8 mouse cellular contexts compared by ENCODE assay signal in the genomic region with DNA sequence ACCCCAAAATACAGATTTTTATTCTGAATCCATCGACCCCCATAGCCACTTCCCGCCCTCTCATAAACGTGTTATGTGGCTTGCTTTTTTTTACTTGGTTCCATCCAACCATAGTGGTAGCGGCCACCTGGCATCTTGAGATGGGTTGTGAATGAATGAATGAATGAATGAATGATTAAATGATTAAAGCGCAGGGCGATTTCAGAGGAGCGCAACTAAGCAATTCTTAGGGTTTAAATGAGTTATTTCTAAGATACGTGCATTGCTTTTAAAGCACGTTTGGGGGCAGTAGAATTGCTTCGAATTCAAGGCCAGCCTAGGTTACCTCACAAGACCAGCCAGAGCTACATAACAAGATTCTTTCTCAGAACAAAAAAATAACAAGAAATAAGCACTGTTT. TPM values are rescaled to one million over a fixed set of nuclear protein-coding genes. Genes with fewer than 3 reads are reported as not detected.
DNase-seq lines count a peak whose midpoint lies in the region; ATAC-seq and TF ChIP-seq lines count a peak whose summit lies in the region.

No protein-coding gene starts in this region.

- peaks cover 14% of the 10 kb centered on the region for H3K79me2 ChIP-seq in C2C12 (ENCODE audit: control insufficient read depth, insufficient read depth)

- peak overlapping the region; percentile 80 for H3K27ac ChIP-seq in heart, embryonic 12.5 days (ENCODE audit: poor library complexity, severe bottlenecking)
- H3K27ac ChIP-seq in heart, embryonic 16.5 days (ENCODE audit: low read length) = peak overlapping the region; percentile 88

- TF ChIP-seq CTCF in C2C12 (IDR thresholded peaks at IDR 0.05; ENCODE audit: control insufficient read depth, insufficient read depth, insufficient read length) = no peak

- no peak for DNase-seq in heart, adult 8-10 months (ENCODE audit: low spot score)
- peak; percentile 9 for DNase-seq in c-Kit-positive CD71-positive TER-119-negative erythroid progenitor cells, embryonic 14.5 days (ENCODE audit: low read depth)
- DNase-seq in adrenal gland, adult (ENCODE audit: inconsistent age in 2 of 2, low spot score in 1 of 2) = no peak
- no peak for DNase-seq in left cerebral cortex, adult 11 months (ENCODE audit: low spot score)

- ATAC-seq in heart, embryonic 12.5 days (ENCODE audit: insufficient number of reproducible peaks, low FRiP score) = no peak
- ATAC-seq in heart, embryonic 16.5 days (replicated peaks; ENCODE audit: extremely low read depth, insufficient read depth, low FRiP score) = no peak; the same call in 1 of the 2 replicates
- peak; percentile 12 for ATAC-seq in megakaryocyte progenitor cell, adult 5-6 weeks (replicated peaks; ENCODE audit: poor library complexity)

- H3K36me3 ChIP-seq in heart, embryonic 12.5 days = peaks cover 16% of the 10 kb centered on the region
- peaks cover 25% of the 10 kb centered on the region for H3K36me3 ChIP-seq in C2C12 (ENCODE audit: control insufficient read depth, insufficient read depth)
- peaks cover 8% of the 10 kb centered on the region for H3K36me3 ChIP-seq in heart, embryonic 16.5 days (ENCODE audit: control insufficient read depth, insufficient read depth)

- no peaks in the 10 kb centered on the region for H3K4me1 ChIP-seq in heart, embryonic 12.5 days (replicated peaks)
- no peaks in the 10 kb centered on the region for H3K4me1 ChIP-seq in heart, embryonic 16.5 days (ENCODE audit: control insufficient read depth, insufficient read depth, low read length)

- H3K4me2 ChIP-seq in heart, embryonic 12.5 days = peak overlapping the region; percentile 69
- H3K4me2 ChIP-seq in heart, embryonic 16.5 days (ENCODE audit: low read depth, low read length) = peak overlapping the region; percentile 59

- peak overlapping the region; percentile 76 for H3K4me3 ChIP-seq in heart, embryonic 12.5 days
- peak overlapping the region; percentile 45 for H3K4me3 ChIP-seq in C2C12 (ENCODE audit: insufficient read depth, poor library complexity, severe bottlenecking)
- peak overlapping the region; percentile 71 for H3K4me3 ChIP-seq in heart, embryonic 16.5 days (ENCODE audit: low read length)

- 18% methylated on average over 10 of the region's 10 CpGs for WGBS in heart, embryonic 12.5 days
- 13% methylated on average over 10 of the region's 10 CpGs for WGBS in heart, embryonic 16.5 days

- 0 out of 2 replicates have a peak, but pooled peaks cover 6% of the 10 kb centered on the region for H3K9me3 ChIP-seq in heart, embryonic 12.5 days (replicated peaks)
- H3K9me3 ChIP-seq in heart, embryonic 16.5 days (replicated peaks; ENCODE audit: control insufficient read depth, low read length) = no peaks in the 10 kb centered on the region

- H3ac ChIP-seq in C2C12 (ENCODE audit: control insufficient read depth, insufficient read length, low read depth) = peak overlapping the region; percentile 78

- peak overlapping the region; percentile 79 for H3K9ac ChIP-seq in heart, embryonic 12.5 days
- H3K9ac ChIP-seq in heart, embryonic 16.5 days (ENCODE audit: low read length) = peak overlapping the region; percentile 83

- no peaks in the 10 kb centered on the region for H3K27me3 ChIP-seq in heart, embryonic 12.5 days (replicated peaks)
- H3K27me3 ChIP-seq in C2C12 (ENCODE audit: control insufficient read depth, insufficient read depth, insufficient read length) = no peaks in the 10 kb centered on the region
- H3K27me3 ChIP-seq in heart, embryonic 16.5 days (ENCODE audit: control insufficient read depth, insufficient read depth, low read length) = no peaks in the 10 kb centered on the region

- peaks cover 10% of the 10 kb centered on the region for H3K79me3 ChIP-seq in C2C12 (ENCODE audit: low read depth)

TF ChIP-seq in C2C12, 6 proteins besides CTCF, POLR2A, EP300 and RAD21:
- TF ChIP-seq MAX (IDR thresholded peaks at IDR 0.05) (no peak), CEBPB (IDR thresholded peaks at IDR 0.05; ENCODE audit: low read depth) (no peak), FOSL1 (IDR thresholded peaks at IDR 0.05; ENCODE audit: insufficient read depth, low read length, poor library complexity, severe bottlenecking) (no peak)

RNA-seq across cellular contexts. Expression of gene Cstf2, which starts 0.8 kb away (rescaled TPM):
- 39.7 and 40.2 TPM in 2 replicates for polyA plus RNA-seq in heart, embryonic 12.5 days (2016; fragmentation: Nextera tagmentation; extraction: Ambion mirVana)
- 10 to 100 TPM; 10.5 to 15.1 (median 12.3) TPM for total RNA-seq in heart, adult 8-10 months (2022)
- polyA plus RNA-seq in C2C12 (2012; fragmentation: generic; extraction: Trizol) = 22.7 TPM
- 25.3 and 25.8 TPM in 2 replicates for polyA plus RNA-seq in heart, embryonic 16.5 days (2015; fragmentation: Nextera tagmentation; extraction: Ambion mirVana)
- 65.6 and 75.7 TPM in 2 replicates for total RNA-seq in megakaryocyte progenitor cell, adult 5-6 weeks (2015)
- 83.0 and 93.4 TPM in 2 replicates for total RNA-seq in megakaryocyte progenitor cell, adult 5-6 weeks (2017)
